Mouse (Mus musculus): ENCODE data around the gene Slc38a6. TPM values are rescaled to one million over a fixed set of nuclear protein-coding genes. Genes with fewer than 3 reads are reported as not detected.

Gene Slc38a6
- polyA plus RNA-seq, 1 experiment from 2014 or later = 10.4 TPM

DNA sequence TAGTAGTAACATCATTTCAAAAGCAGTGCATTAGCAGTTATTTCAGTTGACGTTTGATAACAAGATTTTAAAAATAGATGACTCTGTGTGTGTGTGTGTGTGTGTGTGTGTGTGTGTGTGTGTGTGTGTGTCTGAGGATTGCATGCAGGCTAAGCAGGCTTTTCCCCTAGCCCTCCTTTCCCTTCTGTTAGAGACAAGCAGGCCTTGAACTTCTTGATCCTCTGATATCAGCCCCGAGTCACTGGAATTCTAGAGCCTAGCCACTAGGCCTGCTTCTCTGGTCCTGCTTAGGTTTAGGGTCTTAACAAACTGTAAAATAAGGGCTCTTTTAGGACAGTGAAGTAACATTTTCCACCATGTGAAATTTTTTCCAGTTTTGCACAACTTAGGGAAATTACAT lies 38.6 kb downstream of the Slc38a6 start:
- Histone ChIP-seq H3K4me2 (replicated peaks) (no peak overlapping the region), H3K27ac (no peak overlapping the region), H3K4me1 (replicated peaks) (no peaks in the 10 kb centered on the region), H3K36me3 (no peaks in the 10 kb centered on the region), H3K27me3 (no peaks in the 10 kb centered on the region), H3K9me3 (no peaks in the 10 kb centered on the region), H3K9ac (replicated peaks) (no peak overlapping the region), H3K4me3 (replicated peaks) (no peak overlapping the region)
- WGBS = 86% methylated on average over 2 of the region's 2 CpGs
- no peak for ATAC-seq

DNA sequence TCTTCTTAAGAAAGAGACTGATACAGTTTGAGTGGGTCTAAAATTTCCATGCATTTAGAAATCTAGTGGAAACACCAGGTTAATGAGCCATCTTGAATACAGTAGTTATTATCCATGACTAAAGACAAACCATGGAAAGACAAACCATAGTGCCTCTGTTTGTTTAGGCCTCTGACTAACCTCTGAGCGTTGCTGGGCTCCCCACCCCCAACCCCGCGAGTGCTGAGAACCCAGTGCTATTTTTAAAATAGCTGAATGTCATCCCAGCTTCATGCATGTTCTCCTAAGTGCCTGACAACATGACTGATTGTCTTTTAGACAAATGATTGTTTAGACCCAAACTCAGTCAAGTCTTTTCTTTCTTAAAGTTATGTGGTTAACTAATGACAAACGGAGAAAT lies 39.0 kb downstream of the Slc38a6 start:
- Histone ChIP-seq H3K4me2 (replicated peaks) (no peak overlapping the region), H3K9ac (replicated peaks) (no peak overlapping the region), H3K27me3 (no peaks in the 10 kb centered on the region), H3K4me3 (replicated peaks) (no peak overlapping the region), H3K27ac (no peak overlapping the region), H3K36me3 (no peaks in the 10 kb centered on the region), H3K9me3 (no peaks in the 10 kb centered on the region), H3K4me1 (replicated peaks) (no peaks in the 10 kb centered on the region)
- ATAC-seq = no peak
- 62% methylated on average over 4 of the region's 4 CpGs for WGBS

DNA sequence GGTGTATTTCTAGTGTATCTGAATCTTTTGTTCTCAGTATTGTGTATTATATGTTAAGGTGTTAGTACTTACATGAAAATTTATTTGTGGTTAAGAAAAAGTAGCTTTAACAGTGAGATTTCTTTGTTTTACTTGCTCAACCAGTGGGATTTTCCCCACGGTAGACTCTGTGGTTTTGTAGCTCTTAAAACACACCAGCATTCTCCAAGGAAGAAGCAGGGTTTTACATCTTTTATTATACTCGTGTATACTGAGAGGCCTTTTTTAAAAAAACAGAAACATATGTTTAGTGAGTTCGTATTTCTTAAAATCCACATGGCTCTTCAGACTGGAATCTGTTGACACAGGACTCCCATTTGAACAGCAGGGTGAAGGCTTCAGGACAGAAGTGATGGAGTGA lies 40.8 kb downstream of the Slc38a6 start:
- Histone ChIP-seq H3K27me3 (no peaks in the 10 kb centered on the region), H3K4me2 (replicated peaks) (no peak overlapping the region), H3K36me3 (no peaks in the 10 kb centered on the region), H3K4me3 (replicated peaks) (no peak overlapping the region), H3K27ac (no peak overlapping the region), H3K9ac (replicated peaks) (no peak overlapping the region), H3K9me3 (no peaks in the 10 kb centered on the region), H3K4me1 (replicated peaks) (no peaks in the 10 kb centered on the region)
- ATAC-seq = no peak
- WGBS = 78% methylated on average over 3 of the region's 3 CpGs

DNA sequence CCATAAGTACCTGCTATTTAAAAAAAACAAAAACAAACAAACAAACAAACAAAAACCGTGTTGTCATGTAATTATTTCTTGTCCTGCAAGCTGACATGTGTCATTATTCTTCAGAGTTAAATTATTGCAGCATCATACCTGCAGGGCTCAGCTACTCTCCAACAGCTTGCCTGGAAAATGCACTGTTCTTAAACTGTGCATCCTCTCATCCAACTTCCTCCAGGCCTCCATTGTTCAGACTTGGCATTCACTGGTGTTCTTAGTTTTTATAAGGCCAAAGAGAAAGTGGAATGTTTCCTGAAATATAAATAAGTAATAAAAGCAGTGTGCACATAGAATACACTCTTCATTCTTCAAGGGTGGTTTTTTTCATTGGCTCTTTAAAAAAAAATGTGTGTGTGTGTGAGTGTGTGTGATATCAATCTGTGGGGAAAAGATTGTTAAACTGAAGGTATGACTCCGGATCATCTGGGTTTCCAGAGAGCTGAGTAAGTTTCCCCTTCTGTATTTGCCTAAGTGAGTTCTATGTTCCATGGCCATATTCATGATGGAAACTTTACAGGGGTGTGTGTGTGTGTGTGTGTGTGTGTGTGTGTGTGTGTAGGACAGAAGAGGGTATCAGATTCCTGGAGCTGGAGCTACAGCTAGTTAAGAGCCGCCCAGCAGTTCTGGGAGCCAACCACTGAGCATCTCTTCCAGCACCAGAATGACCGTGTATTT lies 42.0 kb downstream of the Slc38a6 start:
- Histone ChIP-seq H3K27ac (no peak overlapping the region), H3K36me3 (no peaks in the 10 kb centered on the region), H3K4me3 (replicated peaks) (no peak overlapping the region), H3K27me3 (no peaks in the 10 kb centered on the region), H3K4me2 (replicated peaks) (no peak overlapping the region), H3K9ac (replicated peaks) (no peak overlapping the region), H3K4me1 (replicated peaks) (no peaks in the 10 kb centered on the region), H3K9me3 (no peaks in the 10 kb centered on the region)
- 86% methylated on average over 4 of the region's 4 CpGs for WGBS
- no peak for ATAC-seq

DNA sequence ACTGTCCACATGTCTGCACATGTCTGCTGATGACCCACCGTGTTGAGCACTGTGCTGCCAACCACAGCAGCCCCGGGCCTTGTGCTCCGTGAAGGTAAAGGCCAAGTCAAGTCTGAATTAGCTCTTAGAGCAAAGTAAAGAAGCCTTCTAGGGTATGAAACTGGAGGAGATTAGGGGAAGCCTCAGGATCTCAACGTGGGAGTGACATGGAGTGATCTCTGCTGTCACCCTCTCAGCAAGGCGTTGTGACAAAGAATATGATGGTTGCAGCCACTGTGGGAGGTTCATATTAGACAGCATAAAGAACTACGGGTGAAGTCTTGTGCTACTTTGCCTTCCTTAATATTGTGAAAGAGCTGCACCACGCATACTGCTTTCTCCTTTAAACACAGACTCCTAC lies 43.7 kb downstream of the Slc38a6 start:
- H3K4me2 ChIP-seq (replicated peaks) = no peak overlapping the region
- H3K4me3 ChIP-seq (replicated peaks) = no peak overlapping the region
- H3K27ac ChIP-seq = no peak overlapping the region
- H3K36me3 ChIP-seq = no peaks in the 10 kb centered on the region
- ATAC-seq = no peak
- no peaks in the 10 kb centered on the region for H3K4me1 ChIP-seq (replicated peaks)
- no peak overlapping the region for H3K9ac ChIP-seq (replicated peaks)
- H3K27me3 ChIP-seq = no peaks in the 10 kb centered on the region
- 86% methylated on average over 7 of the region's 7 CpGs for WGBS
- H3K9me3 ChIP-seq = no peaks in the 10 kb centered on the region

DNA sequence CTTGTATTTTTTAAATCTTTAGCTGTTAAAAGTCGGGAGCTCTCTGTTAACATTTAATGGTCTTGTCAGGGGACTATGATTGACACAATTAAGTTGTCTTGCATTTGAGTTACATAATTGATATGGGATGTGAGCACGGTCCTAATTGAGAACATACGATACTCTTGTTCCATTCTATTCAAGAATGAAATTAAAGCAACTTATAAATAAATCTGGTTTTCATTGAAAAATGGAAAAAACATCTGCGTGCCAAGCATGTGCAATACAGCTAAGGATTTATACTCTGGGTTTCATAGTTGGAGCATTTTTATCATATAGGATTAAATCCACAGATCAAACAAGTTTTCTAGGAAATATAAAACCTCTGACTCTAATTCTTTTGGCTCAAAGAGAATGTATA lies 46.1 kb downstream of the Slc38a6 start:
- Histone ChIP-seq H3K36me3 (no peaks in the 10 kb centered on the region), H3K27ac (no peak overlapping the region), H3K27me3 (no peaks in the 10 kb centered on the region), H3K9ac (replicated peaks) (no peak overlapping the region), H3K4me3 (replicated peaks) (no peak overlapping the region), H3K4me1 (replicated peaks) (no peaks in the 10 kb centered on the region), H3K4me2 (replicated peaks) (no peak overlapping the region), H3K9me3 (no peaks in the 10 kb centered on the region)
- WGBS = 84% methylated on average over 4 of the region's 4 CpGs
- no peak for ATAC-seq

DNA sequence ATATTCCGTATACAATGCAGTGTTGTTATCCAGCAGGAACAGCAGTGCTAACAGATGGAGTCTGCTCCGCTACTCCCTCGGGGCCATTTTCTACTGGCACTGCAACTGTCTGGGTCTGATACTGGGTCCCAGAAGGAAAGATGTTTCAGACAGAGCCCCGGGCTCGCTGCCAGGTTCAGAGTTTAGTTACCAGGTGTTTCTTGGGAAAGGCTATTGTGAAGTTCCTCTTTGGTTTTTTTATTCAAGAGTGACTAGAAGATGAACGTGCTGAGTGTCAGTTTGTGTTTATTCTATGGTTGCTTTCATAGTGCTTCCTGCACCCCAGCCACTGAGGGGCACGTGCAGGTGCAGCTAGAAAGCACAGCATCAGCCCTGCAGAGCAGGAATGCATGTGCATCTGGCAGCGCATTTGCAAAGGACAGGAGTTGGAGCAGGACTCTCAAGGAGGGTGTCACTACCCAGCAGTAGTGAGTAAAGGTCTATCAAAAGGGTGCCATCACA lies 47.5 kb downstream of the Slc38a6 start:
- Histone ChIP-seq H3K4me3 (replicated peaks) (no peak overlapping the region), H3K27ac (no peak overlapping the region), H3K4me2 (replicated peaks) (no peak overlapping the region), H3K36me3 (no peaks in the 10 kb centered on the region), H3K4me1 (replicated peaks) (no peaks in the 10 kb centered on the region), H3K27me3 (no peaks in the 10 kb centered on the region), H3K9ac (replicated peaks) (no peak overlapping the region), H3K9me3 (no peaks in the 10 kb centered on the region)
- 71% methylated on average over 8 of the region's 8 CpGs for WGBS
- ATAC-seq = peak; percentile 72

DNA sequence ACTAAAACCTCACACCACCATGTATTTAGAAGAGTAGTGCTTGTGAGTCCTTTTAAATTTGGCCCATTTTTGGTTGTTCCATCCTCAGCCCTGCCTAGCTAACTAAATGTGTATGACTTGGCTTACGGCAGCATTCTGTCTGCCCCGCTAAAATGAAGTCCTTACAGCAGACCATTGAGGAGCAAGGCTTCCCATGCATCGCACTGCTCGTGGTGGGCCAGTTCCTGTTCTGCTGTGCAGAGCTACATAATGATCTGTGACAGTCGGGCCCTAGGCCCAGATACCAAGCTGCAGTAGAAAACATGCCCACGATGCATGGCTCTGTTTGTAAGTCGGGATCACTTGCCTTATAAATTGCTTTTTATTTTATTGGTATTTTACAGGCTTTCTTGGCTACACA lies 50.5 kb downstream of the Slc38a6 start:
- no peak overlapping the region for H3K4me3 ChIP-seq (replicated peaks)
- 93% methylated on average over 7 of the region's 7 CpGs for WGBS
- no peak for ATAC-seq
- no peaks in the 10 kb centered on the region for H3K9me3 ChIP-seq
- H3K36me3 ChIP-seq = peaks cover 3% of the 10 kb centered on the region; the same call in 1 of the 2 replicates
- peaks cover 12% of the 10 kb centered on the region for H3K4me1 ChIP-seq (replicated peaks)
- no peaks in the 10 kb centered on the region for H3K27me3 ChIP-seq
- H3K9ac ChIP-seq (replicated peaks) = no peak overlapping the region
- H3K27ac ChIP-seq = no peak overlapping the region
- H3K4me2 ChIP-seq (replicated peaks) = no peak overlapping the region

DNA sequence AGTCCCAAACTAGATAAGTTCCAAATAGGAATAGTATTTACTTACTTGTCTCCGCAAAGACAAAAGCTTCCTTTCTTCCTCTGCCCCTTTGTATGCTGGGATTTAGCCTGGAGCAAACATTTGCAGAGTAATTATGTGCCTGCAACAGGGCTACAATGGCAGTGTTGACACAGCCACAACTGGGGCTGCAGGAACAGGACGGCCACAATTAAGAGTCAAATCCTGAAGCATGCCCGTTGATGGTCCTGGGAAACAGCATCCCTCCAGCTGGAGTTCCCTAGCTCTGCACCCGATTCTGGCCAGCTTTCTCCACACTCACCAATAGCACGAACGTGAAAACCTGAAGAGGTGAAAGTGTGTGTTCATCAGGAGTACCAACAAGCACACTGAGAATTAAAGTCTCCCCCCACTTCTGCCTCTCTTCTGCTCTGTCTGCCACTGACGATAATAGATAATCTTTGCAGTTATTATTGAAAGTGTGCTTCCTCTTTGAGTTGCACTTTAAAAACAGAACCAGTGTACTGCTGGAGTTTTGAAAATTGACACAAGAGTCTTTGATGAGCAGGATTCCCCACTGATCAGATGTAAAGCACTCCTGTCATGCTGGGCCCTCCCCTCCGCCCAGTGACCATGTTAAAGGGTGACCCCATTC lies 54.2 kb downstream of the Slc38a6 start:
- peaks cover 12% of the 10 kb centered on the region for H3K4me1 ChIP-seq (replicated peaks)
- no peaks in the 10 kb centered on the region for H3K9me3 ChIP-seq
- H3K4me2 ChIP-seq (replicated peaks) = no peak overlapping the region
- no peak overlapping the region for H3K9ac ChIP-seq (replicated peaks)
- H3K36me3 ChIP-seq = peaks cover 10% of the 10 kb centered on the region
- WGBS = 9% methylated on average over 8 of the region's 8 CpGs
- H3K27ac ChIP-seq = no peak overlapping the region
- H3K27me3 ChIP-seq = no peaks in the 10 kb centered on the region
- H3K4me3 ChIP-seq (replicated peaks) = no peak overlapping the region
- peak; percentile 70 for ATAC-seq

DNA sequence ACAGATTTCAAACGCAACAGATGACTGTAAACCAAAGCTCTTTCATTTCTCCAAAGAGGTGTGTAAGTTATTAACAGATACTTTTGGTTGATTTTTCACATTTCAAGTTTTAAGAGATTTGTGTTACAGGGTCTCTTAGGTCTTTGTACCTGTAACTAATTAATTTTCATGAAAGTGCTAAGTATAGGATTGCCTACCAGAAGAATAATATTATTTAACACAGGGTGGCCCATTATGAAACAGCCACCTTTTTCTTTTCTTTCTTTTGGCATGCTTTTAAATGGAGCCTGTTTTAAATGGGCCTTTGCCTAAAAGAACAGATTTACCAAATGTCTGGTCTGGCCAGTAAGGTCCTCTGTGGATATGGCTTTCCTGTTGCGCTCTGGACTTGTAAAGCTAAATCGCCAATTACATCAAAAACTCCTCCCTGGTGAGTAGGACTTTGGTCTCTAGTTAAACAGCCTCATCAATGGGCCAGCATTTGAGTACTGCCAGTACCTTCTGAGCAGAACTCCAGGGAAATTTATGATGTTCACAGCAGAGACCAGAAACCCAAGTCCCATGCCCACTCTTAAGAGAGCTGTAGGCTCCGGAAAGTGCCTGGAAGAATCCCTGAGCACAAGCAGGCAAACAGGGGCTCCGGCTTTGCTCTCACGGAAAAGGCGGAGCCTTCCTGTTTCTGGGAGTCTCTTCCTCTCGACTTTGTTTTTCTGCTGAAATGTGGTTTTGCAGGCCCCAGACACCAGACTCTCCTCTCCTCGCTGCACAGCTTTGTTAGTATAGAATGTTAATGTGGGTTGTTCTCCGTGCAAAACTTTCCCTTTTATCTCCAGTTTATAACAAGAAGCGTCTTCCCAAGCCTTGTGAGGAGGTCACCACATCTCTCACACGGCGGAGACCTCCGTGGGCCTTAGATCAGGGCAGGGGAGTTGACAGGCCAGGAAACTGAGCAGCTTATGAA lies 55.4 kb downstream of the Slc38a6 start:
- Histone ChIP-seq H3K9ac (replicated peaks) (no peak overlapping the region), H3K27me3 (no peaks in the 10 kb centered on the region), H3K36me3 (peaks cover 10% of the 10 kb centered on the region), H3K27ac (no peak overlapping the region), H3K4me3 (replicated peaks) (no peak overlapping the region), H3K4me2 (replicated peaks) (no peak overlapping the region), H3K4me1 (replicated peaks) (peaks cover 12% of the 10 kb centered on the region), H3K9me3 (no peaks in the 10 kb centered on the region)
- no peak for ATAC-seq
- 61% methylated on average over 14 of the region's 14 CpGs for WGBS

DNA sequence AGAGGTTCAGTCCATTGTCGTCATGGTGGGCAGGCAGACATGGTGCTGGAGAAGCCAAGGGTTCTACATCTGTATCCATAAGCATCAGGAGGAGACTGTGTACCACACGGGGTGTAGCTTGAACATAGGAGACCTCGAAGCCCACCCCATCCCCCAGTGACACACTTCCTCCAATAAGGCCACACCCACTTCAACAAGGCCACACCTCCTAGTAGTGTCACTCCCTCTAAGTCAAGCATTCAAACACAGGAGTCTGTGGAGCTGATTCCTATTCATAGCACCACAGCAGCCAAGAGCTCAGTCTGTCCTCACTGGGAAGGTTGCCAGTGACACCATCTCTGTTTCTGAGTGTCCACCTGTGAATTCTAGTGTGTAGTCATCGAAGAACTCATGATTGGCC lies 57.7 kb downstream of the Slc38a6 start:
- Histone ChIP-seq H3K4me1 (replicated peaks) (peaks cover 12% of the 10 kb centered on the region), H3K9me3 (no peaks in the 10 kb centered on the region), H3K4me2 (replicated peaks) (no peak overlapping the region), H3K9ac (replicated peaks) (no peak overlapping the region), H3K4me3 (replicated peaks) (no peak overlapping the region), H3K27me3 (no peaks in the 10 kb centered on the region), H3K36me3 (peaks cover 10% of the 10 kb centered on the region), H3K27ac (no peak overlapping the region)
- whole genome bisulfite sequencing = 95% methylated on average over 4 of the region's 4 CpGs
- no peak for ATAC-seq

DNA sequence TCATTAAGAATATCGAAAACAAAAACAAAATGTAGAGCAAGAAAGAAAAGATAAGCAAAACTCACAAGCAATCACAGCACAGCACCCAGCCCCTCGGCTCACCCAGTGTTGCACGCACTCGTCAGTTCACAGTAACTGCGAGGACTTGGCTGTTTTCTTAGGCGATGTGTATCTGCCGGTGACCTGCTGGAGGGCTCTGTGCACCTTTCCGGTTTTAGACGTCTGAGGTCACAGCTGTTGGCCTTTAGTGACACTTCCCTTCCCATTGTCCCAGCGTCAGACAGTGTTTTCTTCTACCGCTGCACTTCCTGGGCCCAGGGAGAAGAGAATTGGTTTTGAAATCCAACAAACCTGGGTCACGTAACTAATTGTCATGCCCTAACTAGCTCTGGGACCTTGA lies 58.6 kb downstream of the Slc38a6 start:
- Histone ChIP-seq H3K36me3 (peaks cover 10% of the 10 kb centered on the region), H3K9ac (replicated peaks) (no peak overlapping the region), H3K9me3 (no peaks in the 10 kb centered on the region), H3K27ac (no peak overlapping the region), H3K27me3 (no peaks in the 10 kb centered on the region), H3K4me1 (replicated peaks) (peaks cover 7% of the 10 kb centered on the region), H3K4me2 (replicated peaks) (no peak overlapping the region), H3K4me3 (replicated peaks) (no peak overlapping the region)
- ATAC-seq = no peak
- 79% methylated on average over 12 of the region's 12 CpGs for WGBS
